Mouse (Mus musculus) forebrain, embryonic 14.5 days (tissue): ENCODE data around the gene Nrg3. TPM values are rescaled to one million over a fixed set of nuclear protein-coding genes. Genes with fewer than 3 reads are reported as not detected.

Source experiments
- ATAC-seq: fragments of 200-750 bp; cut with Nextera tagmentation; 2 replicates; pipeline ENCODE4 v1.8.0; 2017; ENCODE audit warnings: mild to moderate bottlenecking, moderate library complexity
- DNase-seq: peaks from one replicate; pipeline ENCODE4 v3.0.0-alpha.2; 2015; ENCODE audit warnings: low spot score
- H3K27ac ChIP-seq: fragments of 300-500 bp; sonication (generic); 2 replicates; pipeline ENCODE4 v1.5.1; 2014; ENCODE audit warnings: low read depth, mild to moderate bottlenecking, control low read depth, low read length, moderate library complexity
- H3K27me3 ChIP-seq: fragments of 300-500 bp; sonication (generic); replicated peaks from 2 replicates; pipeline ENCODE4 v1.6.1; 2014; ENCODE audit warnings: low read length, control low read depth, mixed read lengths; ENCODE audit not compliant: control insufficient read depth, insufficient read depth
- H3K36me3 ChIP-seq: fragments of 300-500 bp; sonication (generic); 2 replicates; pipeline ENCODE4 v1.6.1; 2014; ENCODE audit warnings: low read length, control low read depth; ENCODE audit not compliant: control insufficient read depth, insufficient read depth
- H3K4me1 ChIP-seq: fragments of 300-500 bp; sonication (generic); 2 replicates; pipeline ENCODE4 v1.6.1; 2014; ENCODE audit warnings: antibody characterized with exemption, low read length, control low read depth; ENCODE audit not compliant: control insufficient read depth, insufficient read depth
- H3K4me2 ChIP-seq: fragments of 300-500 bp; sonication (generic); 2 replicates; pipeline ENCODE4 v1.6.1; 2014; ENCODE audit warnings: mild to moderate bottlenecking, control low read depth, low read length
- H3K4me3 ChIP-seq: fragments of 300-500 bp; sonication (generic); 2 replicates; pipeline ENCODE4 v1.5.1; 2014; ENCODE audit warnings: low read depth, low read length, control low read depth
- H3K9ac ChIP-seq: fragments of 300-500 bp; sonication (generic); 2 replicates; pipeline ENCODE4 v1.6.1; 2014; ENCODE audit warnings: mild to moderate bottlenecking, low read length, control low read depth, moderate library complexity
- H3K9me3 ChIP-seq: fragments of 300-500 bp; sonication (generic); replicated peaks from 2 replicates; pipeline ENCODE4 v1.6.1; 2016; ENCODE audit warnings: low read length, control low read depth, mixed read lengths; ENCODE audit not compliant: control insufficient read depth
- WGBS: fragments of 180-500 bp; shearing (Covaris S2); extraction: QIAGEN DNeasy Blood & Tissue Kit; methylation state at CpG from one replicate; pipeline ENCODE4 v1.1.7; 2014; 5-methylcytosine and 5-hydroxymethylcytosine counted together
- polyA plus RNA-seq: library from polyadenylated mRNA; unstranded; fragments of >200 nt; fragmentation: Nextera tagmentation; extraction: Ambion mirVana; gene quantifications from 2 replicates; pipeline ENCODE4 v1.2.1, GENCODE M21; 2014

Nrg3 gene
- polyA plus RNA-seq, 1 experiment from 2014 or later: 3.2 TPM

- ATAC-seq: no peak
- 74% methylated on average over 1 of the region's 1 CpGs for WGBS
Measured at GRCm38 (mm10) chr14:38701413-38701812, 771.5 kb downstream of the Nrg3 start.

GRCm38 (mm10) chr14:38700972-38701371 is 771.9 kb downstream of the Nrg3 start:
- no peak for ATAC-seq
- 93% methylated on average over 3 of the region's 3 CpGs for WGBS
- peaks cover 7% of the 10 kb centered on the region; the same call in 1 of the 2 replicates for H3K4me1 ChIP-seq
- H3K27me3 ChIP-seq: no peaks in the 10 kb centered on the region
- no peak overlapping the region for H3K4me3 ChIP-seq
- no peak for DNase-seq
- H3K9ac ChIP-seq: no peak overlapping the region
- H3K4me2 ChIP-seq: no peak overlapping the region
- H3K36me3 ChIP-seq: no peaks in the 10 kb centered on the region
- no peak overlapping the region for H3K27ac ChIP-seq
- no peaks in the 10 kb centered on the region for H3K9me3 ChIP-seq

More at GRCm38 (mm10) chr14:38701413-38701812, 771.5 kb downstream of the Nrg3 start:
- DNase-seq: no peak
- Histone ChIP-seq H3K27ac (no peak overlapping the region), H3K4me3 (no peak overlapping the region), H3K9ac (no peak overlapping the region), H3K9me3 (no peaks in the 10 kb centered on the region), H3K4me1 (peaks cover 7% of the 10 kb centered on the region; the same call in 1 of the 2 replicates), H3K36me3 (no peaks in the 10 kb centered on the region), H3K4me2 (no peak overlapping the region), H3K27me3 (no peaks in the 10 kb centered on the region)

- H3K9ac ChIP-seq: no peak overlapping the region
- no peaks in the 10 kb centered on the region for H3K9me3 ChIP-seq
- no peak overlapping the region for H3K4me2 ChIP-seq
- DNase-seq: no peak
- H3K27me3 ChIP-seq: no peaks in the 10 kb centered on the region
- no peak overlapping the region for H3K4me3 ChIP-seq
- no peaks in the 10 kb centered on the region for H3K36me3 ChIP-seq
- no peak for ATAC-seq
- H3K4me1 ChIP-seq: no peaks in the 10 kb centered on the region
- 85% methylated on average over 1 of the region's 1 CpGs for WGBS
- H3K27ac ChIP-seq: no peak overlapping the region
Measured at GRCm38 (mm10) chr14:38659973-38660372, 812.9 kb downstream of the Nrg3 start.

- no peak for DNase-seq
- ATAC-seq: no peak
Measured at GRCm38 (mm10) chr14:38637070-38637469, 835.8 kb downstream of the Nrg3 start.

GRCm38 (mm10) chr14:38630114-38630513 is 842.8 kb downstream of the Nrg3 start:
- no peak overlapping the region for H3K27ac ChIP-seq
- no peak overlapping the region for H3K4me3 ChIP-seq
- no peaks in the 10 kb centered on the region for H3K9me3 ChIP-seq
- H3K4me2 ChIP-seq: no peak overlapping the region
- DNase-seq (no peak), ATAC-seq (no peak; the same call in 1 of the 2 replicates)
- no peaks in the 10 kb centered on the region for H3K4me1 ChIP-seq
- 90% methylated on average over 3 of the region's 3 CpGs for WGBS
- H3K27me3 ChIP-seq: no peaks in the 10 kb centered on the region
- H3K9ac ChIP-seq: no peak overlapping the region
- no peaks in the 10 kb centered on the region for H3K36me3 ChIP-seq

More at GRCm38 (mm10) chr14:38637070-38637469, 835.8 kb downstream of the Nrg3 start:
- Histone ChIP-seq H3K27ac (no peak overlapping the region), H3K9ac (no peak overlapping the region), H3K4me2 (no peak overlapping the region), H3K4me3 (no peak overlapping the region), H3K4me1 (no peaks in the 10 kb centered on the region), H3K36me3 (no peaks in the 10 kb centered on the region), H3K27me3 (no peaks in the 10 kb centered on the region), H3K9me3 (no peaks in the 10 kb centered on the region)
- WGBS: 80% methylated on average over 3 of the region's 3 CpGs

GRCm38 (mm10) chr14:38629671-38630070 is 843.2 kb downstream of the Nrg3 start:
- Histone ChIP-seq H3K36me3 (no peaks in the 10 kb centered on the region), H3K9me3 (no peaks in the 10 kb centered on the region), H3K4me1 (no peaks in the 10 kb centered on the region), H3K9ac (no peak overlapping the region), H3K4me2 (no peak overlapping the region), H3K27me3 (no peaks in the 10 kb centered on the region), H3K4me3 (no peak overlapping the region), H3K27ac (no peak overlapping the region)
- ATAC-seq (peak; percentile 83), DNase-seq (peak; percentile 48)

GRCm38 (mm10) chr14:38628862-38629619 is 843.8 kb downstream of the Nrg3 start:
- Histone ChIP-seq H3K9ac (no peak overlapping the region), H3K4me1 (no peaks in the 10 kb centered on the region), H3K9me3 (no peaks in the 10 kb centered on the region), H3K27me3 (no peaks in the 10 kb centered on the region), H3K27ac (no peak overlapping the region), H3K36me3 (no peaks in the 10 kb centered on the region), H3K4me2 (no peak overlapping the region), H3K4me3 (no peak overlapping the region)
- DNase-seq: peak; percentile 19
- ATAC-seq: peak; percentile 10; the same call in 1 of the 2 replicates
- 80% methylated on average over 2 of the region's 2 CpGs for WGBS

GRCm38 (mm10) chr14:38616969-38617368 is 855.9 kb downstream of the Nrg3 start:
- Histone ChIP-seq H3K9me3 (no peaks in the 10 kb centered on the region), H3K4me3 (no peak overlapping the region), H3K27ac (no peak overlapping the region), H3K9ac (no peak overlapping the region), H3K4me1 (no peaks in the 10 kb centered on the region), H3K27me3 (no peaks in the 10 kb centered on the region), H3K4me2 (no peak overlapping the region), H3K36me3 (no peaks in the 10 kb centered on the region)
- ATAC-seq: no peak
- DNase-seq: no peak

- Histone ChIP-seq H3K4me2 (no peak overlapping the region), H3K4me1 (no peaks in the 10 kb centered on the region), H3K27me3 (no peaks in the 10 kb centered on the region), H3K9ac (no peak overlapping the region), H3K36me3 (no peaks in the 10 kb centered on the region), H3K9me3 (no peaks in the 10 kb centered on the region), H3K4me3 (no peak overlapping the region), H3K27ac (no peak overlapping the region)
- DNase-seq (peak; percentile 19), ATAC-seq (peak; percentile 58; the same call in 1 of the 2 replicates)
Measured at GRCm38 (mm10) chr14:38597735-38598134, 875.2 kb downstream of the Nrg3 start.
